Mouse (Mus musculus) cerebellum, adult 2 months (tissue): ENCODE data around the gene Spo11.

Experiments used
- CTCF ChIP-seq: fragments of 200-500 bp; IDR thresholded peaks from 2 replicates; pipeline ENCODE4 v1.5.1; 2011; ENCODE audit warnings: low read depth, mild to moderate bottlenecking, control low read depth, low read length, moderate library complexity, borderline replicate concordance; ENCODE audit not compliant: insufficient read depth
- POLR2A ChIP-seq: fragments of 200-500 bp; IDR thresholded peaks from 2 replicates; pipeline ENCODE4 v1.6.1; 2011; ENCODE audit warnings: low read length, control low read depth, borderline replicate concordance; ENCODE audit not compliant: insufficient read depth

GRCm38 (mm10) chr2:173034998-173035397 lies 57.5 kb downstream of the Spo11 start:
- no peak for TF ChIP-seq POLR2A
- no peak for TF ChIP-seq CTCF
